Mouse (Mus musculus): ENCODE data around the gene Cnfn. TPM values are rescaled to one million over a fixed set of nuclear protein-coding genes. Genes with fewer than 3 reads are reported as not detected.
A peak's percentile ranks its signal among the peaks of the same experiment; 100 is the strongest.
"Not testable (repeated sequence)": the region's sequence is repeated elsewhere in the genome, so short reads cannot be mapped to it uniquely, and the experiment has no call there.

The Cnfn gene
- polyA plus RNA-seq, 1 experiment: not detected

- Histone ChIP-seq H3K27me3 (replicated peaks; ENCODE audit: control insufficient read depth, insufficient read depth, low read length) (no peaks in the 10 kb centered on the region), H3K4me3 (ENCODE audit: insufficient read depth, low read depth, low read length) (no peak overlapping the region), H3K36me3 (ENCODE audit: control insufficient read depth, insufficient read depth, low read length) (no peaks in the 10 kb centered on the region), H3K27ac (ENCODE audit: insufficient read depth, low read depth, low read length) (no peak overlapping the region), H3K4me1 (ENCODE audit: control insufficient read depth, insufficient read depth, low read length) (peaks cover 6% of the 10 kb centered on the region)
- DNase-seq: peak; percentile 92
- TF ChIP-seq CTCF (conservative IDR thresholded peaks at IDR 0.05; ENCODE audit: insufficient read depth, insufficient read length, low read depth, low read length) (peak; percentile 93), POLR2A (IDR thresholded peaks at IDR 0.05; ENCODE audit: low read depth, low read length) (no peak)
- 2% methylated on average over 2 of the region's 2 CpGs for WGBS
These were observed 33.2 kb upstream of the Cnfn start for GRCm38 (mm10) chr7:25402671-25403101.

- Histone ChIP-seq H3K4me1 (ENCODE audit: control insufficient read depth, insufficient read depth, low read length) (peaks cover 6% of the 10 kb centered on the region), H3K27ac (ENCODE audit: insufficient read depth, low read depth, low read length) (no peak overlapping the region), H3K27me3 (replicated peaks; ENCODE audit: control insufficient read depth, insufficient read depth, low read length) (no peaks in the 10 kb centered on the region), H3K4me3 (ENCODE audit: insufficient read depth, low read depth, low read length) (no peak overlapping the region), H3K36me3 (ENCODE audit: control insufficient read depth, insufficient read depth, low read length) (no peaks in the 10 kb centered on the region)
- 77% methylated on average over 5 of the region's 5 CpGs for WGBS
- TF ChIP-seq CTCF (conservative IDR thresholded peaks at IDR 0.05; ENCODE audit: insufficient read depth, insufficient read length, low read depth, low read length) (no peak), POLR2A (IDR thresholded peaks at IDR 0.05; ENCODE audit: low read depth, low read length) (no peak)
- no peak for DNase-seq
These were observed 32.5 kb upstream of the Cnfn start for GRCm38 (mm10) chr7:25401986-25402385.

- WGBS: 82% methylated on average over 2 of the region's 2 CpGs
- peaks cover 9% of the 10 kb centered on the region for H3K4me1 ChIP-seq (ENCODE audit: control insufficient read depth, insufficient read depth, low read length)
- no peaks in the 10 kb centered on the region for H3K36me3 ChIP-seq (ENCODE audit: control insufficient read depth, insufficient read depth, low read length)
- no peak for DNase-seq
- H3K27me3 ChIP-seq (replicated peaks; ENCODE audit: control insufficient read depth, insufficient read depth, low read length): no peaks in the 10 kb centered on the region
- H3K4me3 ChIP-seq (ENCODE audit: insufficient read depth, low read depth, low read length): no peak overlapping the region
- no peak for TF ChIP-seq CTCF (conservative IDR thresholded peaks at IDR 0.05; ENCODE audit: insufficient read depth, insufficient read length, low read depth, low read length)
- no peak for TF ChIP-seq POLR2A (IDR thresholded peaks at IDR 0.05; ENCODE audit: low read depth, low read length)
- H3K27ac ChIP-seq (ENCODE audit: insufficient read depth, low read depth, low read length): no peak overlapping the region
These were observed 32.0 kb upstream of the Cnfn start for GRCm38 (mm10) chr7:25401551-25401950.

GRCm38 (mm10) chr7:25399028-25399427, 29.5 kb upstream of the Cnfn start:
- peaks cover 14% of the 10 kb centered on the region for H3K4me1 ChIP-seq (ENCODE audit: control insufficient read depth, insufficient read depth, low read length)
- H3K4me3 ChIP-seq (ENCODE audit: insufficient read depth, low read depth, low read length); H3K27ac ChIP-seq (ENCODE audit: insufficient read depth, low read depth, low read length); H3K27me3 ChIP-seq (replicated peaks; ENCODE audit: control insufficient read depth, insufficient read depth, low read length); H3K36me3 ChIP-seq (ENCODE audit: control insufficient read depth, insufficient read depth, low read length); DNase-seq: not testable (repeated sequence)

GRCm38 (mm10) chr7:25398610-25399009, 29.1 kb upstream of the Cnfn start, which contains the start of gene Lipe:
TSS of gene Lipe (minus strand) at chr7:25398710.
- DNase-seq: no peak
- Histone ChIP-seq H3K36me3 (ENCODE audit: control insufficient read depth, insufficient read depth, low read length) (no peaks in the 10 kb centered on the region), H3K27me3 (replicated peaks; ENCODE audit: control insufficient read depth, insufficient read depth, low read length) (no peaks in the 10 kb centered on the region), H3K27ac (ENCODE audit: insufficient read depth, low read depth, low read length) (no peak within 1 kb of the TSS), H3K4me3 (ENCODE audit: insufficient read depth, low read depth, low read length) (no peak within 1 kb of the TSS), H3K4me1 (ENCODE audit: control insufficient read depth, insufficient read depth, low read length) (peaks cover 18% of the 10 kb centered on the region)
- TF ChIP-seq POLR2A (IDR thresholded peaks at IDR 0.05; ENCODE audit: low read depth, low read length): no peak
- TF ChIP-seq CTCF (conservative IDR thresholded peaks at IDR 0.05; ENCODE audit: insufficient read depth, insufficient read length, low read depth, low read length): no peak
- 100% methylated on average over 1 of the region's 1 CpGs for WGBS

- no peaks in the 10 kb centered on the region for H3K36me3 ChIP-seq (ENCODE audit: control insufficient read depth, insufficient read depth, low read length)
- DNase-seq: no peak
- H3K27me3 ChIP-seq (replicated peaks; ENCODE audit: control insufficient read depth, insufficient read depth, low read length): no peaks in the 10 kb centered on the region
- TF ChIP-seq POLR2A (IDR thresholded peaks at IDR 0.05; ENCODE audit: low read depth, low read length) (no peak), CTCF (conservative IDR thresholded peaks at IDR 0.05; ENCODE audit: insufficient read depth, insufficient read length, low read depth, low read length) (no peak)
- peak overlapping the region; percentile 65; the same call in 1 of the 2 replicates for H3K27ac ChIP-seq (ENCODE audit: insufficient read depth, low read depth, low read length)
- peak overlapping the region; percentile 1; the same call in 1 of the 2 replicates for H3K4me3 ChIP-seq (ENCODE audit: insufficient read depth, low read depth, low read length)
- H3K4me1 ChIP-seq (ENCODE audit: control insufficient read depth, insufficient read depth, low read length): peaks cover 30% of the 10 kb centered on the region
- 88% methylated on average over 14 of the region's 14 CpGs for WGBS
These were observed 27.1 kb upstream of the Cnfn start for GRCm38 (mm10) chr7:25396621-25397020.

- TF ChIP-seq CTCF (conservative IDR thresholded peaks at IDR 0.05; ENCODE audit: insufficient read depth, insufficient read length, low read depth, low read length): no peak
- TF ChIP-seq POLR2A (IDR thresholded peaks at IDR 0.05; ENCODE audit: low read depth, low read length): no peak
- peak overlapping the region; percentile 98 for H3K4me3 ChIP-seq (ENCODE audit: insufficient read depth, low read depth, low read length)
- 3% methylated on average over 52 of the region's 52 CpGs for WGBS
- H3K27ac ChIP-seq (ENCODE audit: insufficient read depth, low read depth, low read length): peak overlapping the region; percentile 89
- H3K36me3 ChIP-seq (ENCODE audit: control insufficient read depth, insufficient read depth, low read length): no peaks in the 10 kb centered on the region
- peaks cover 38% of the 10 kb centered on the region for H3K4me1 ChIP-seq (ENCODE audit: control insufficient read depth, insufficient read depth, low read length)
- peak; percentile 98 for DNase-seq
- H3K27me3 ChIP-seq (replicated peaks; ENCODE audit: control insufficient read depth, insufficient read depth, low read length): no peaks in the 10 kb centered on the region
These were observed 26.3 kb upstream of the Cnfn start for GRCm38 (mm10) chr7:25395558-25396521.
